Mouse (Mus musculus) frontal cortex, postnatal 25 days (tissue): ENCODE measurements around the gene Slc12a1.

ENCODE experiments used
- DNase-seq, 2 experiments: peaks; one replicate each; pipeline ENCODE4 v3.0.0; 2022; ENCODE audit warnings: low spot score in 2 of 2

Slc12a1 gene

GRCm38 (mm10) chr2:125254630-125255029 is 102.3 kb downstream of the Slc12a1 start:
- DNase-seq = no peak

- DNase-seq = no peak
These were observed 103.6 kb downstream of the Slc12a1 start for GRCm38 (mm10) chr2:125255886-125256285.

GRCm38 (mm10) chr2:125259230-125260120 is 107.2 kb downstream of the Slc12a1 start:
- no peak for DNase-seq

- no peak for DNase-seq
These were observed 108.0 kb downstream of the Slc12a1 start for GRCm38 (mm10) chr2:125260326-125260725.

GRCm38 (mm10) chr2:125263056-125263455 is 110.8 kb downstream of the Slc12a1 start:
- no peak for DNase-seq

GRCm38 (mm10) chr2:125263753-125264152 is 111.4 kb downstream of the Slc12a1 start:
- no peak for DNase-seq

DNA sequence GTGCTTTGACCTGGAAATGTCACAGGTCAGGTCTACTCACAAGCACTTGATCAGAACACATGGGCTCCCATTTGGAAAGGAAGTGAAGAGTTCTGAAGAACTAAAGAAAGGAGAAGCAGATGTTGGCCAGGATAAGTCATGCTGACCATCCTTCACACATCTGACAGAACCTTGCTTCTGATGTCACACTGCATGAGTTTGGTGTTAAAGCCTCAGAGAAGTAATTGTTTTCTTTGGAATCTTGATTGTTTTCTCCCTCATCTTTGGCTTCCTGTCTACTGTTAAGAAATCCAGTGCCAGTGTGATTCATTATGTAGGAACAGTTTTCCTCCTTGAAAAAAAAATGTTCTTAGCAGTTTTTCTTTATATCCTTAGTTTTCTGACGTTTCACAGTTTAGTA is 116.6 kb downstream of the Slc12a1 start:
- no peak for DNase-seq

DNA sequence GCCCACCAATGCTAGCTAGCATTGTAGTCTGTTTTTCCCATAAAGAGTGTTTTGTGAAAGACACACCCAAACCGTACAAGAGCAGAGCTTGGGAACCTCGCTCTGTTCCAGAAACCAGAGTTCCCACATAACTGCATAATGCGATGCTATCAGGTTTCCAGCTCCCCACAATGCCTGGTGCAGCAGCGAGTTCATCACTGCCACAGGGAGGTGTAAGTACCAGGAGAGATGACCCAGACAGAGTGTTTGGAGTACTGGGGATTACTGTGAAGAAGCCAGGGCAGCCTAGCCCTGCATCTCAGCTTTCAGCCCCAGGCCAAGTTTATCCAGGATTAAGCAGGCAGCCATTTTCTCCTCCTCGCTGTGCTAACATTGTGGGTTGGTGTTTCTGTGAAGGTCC is 123.3 kb downstream of the Slc12a1 start:
- no peak for DNase-seq

- no peak for DNase-seq
These were observed 124.4 kb downstream of the Slc12a1 start for GRCm38 (mm10) chr2:125276692-125277091.

GRCm38 (mm10) chr2:125278474-125278873 is 126.2 kb downstream of the Slc12a1 start:
- DNase-seq = no peak
